Mouse (Mus musculus): ENCODE measurements around the gene Mrgprf.

GRCm38 (mm10) chr7:145300321-145301007, at the start of gene Mrgprf:
- 0 out of 2 replicates have a peak, but pooled peaks have one; percentile 2 for TF ChIP-seq CTCF (conservative IDR thresholded peaks at IDR 0.05; ENCODE audit: insufficient read depth, insufficient read length, low read depth, low read length)
- no peak for TF ChIP-seq POLR2A (IDR thresholded peaks at IDR 0.05; ENCODE audit: low read depth, low read length)

Data from kidney, adult 2 months (tissue).